Mouse (Mus musculus): ENCODE results near the gene Pidd1. TPM values are rescaled to one million over a fixed set of nuclear protein-coding genes. Genes with fewer than 3 reads are reported as not detected.
A peak's percentile ranks its signal among the peaks of the same experiment; 100 is the strongest.

Gene Pidd1
- 9.1 and 14.1 TPM in 2 replicates for polyA plus RNA-seq (2014; fragmentation: Nextera tagmentation; extraction: Ambion mirVana)

- peaks cover 23% of the 10 kb centered on the region for H3K4me1 ChIP-seq (ENCODE audit: control insufficient read depth, insufficient read depth, low read length)
- H3K27me3 ChIP-seq (ENCODE audit: control insufficient read depth, insufficient read depth, low read length) = no peaks in the 10 kb centered on the region
- H3K4me3 ChIP-seq (ENCODE audit: low read length) = peak within 1 kb of the TSS; percentile 46
- peak within 1 kb of the TSS; percentile 27; the same call in 1 of the 2 replicates for H3K27ac ChIP-seq (ENCODE audit: low read depth, low read length)
- peak; percentile 50 for ATAC-seq (ENCODE audit: low FRiP score, low TSS enrichment)
- H3K9ac ChIP-seq (ENCODE audit: low read depth, low read length) = peak within 1 kb of the TSS; percentile 70
- peak within 1 kb of the TSS; percentile 82 for H3K4me2 ChIP-seq (replicated peaks; ENCODE audit: low read depth, low read length)
- H3K36me3 ChIP-seq (ENCODE audit: control insufficient read depth, insufficient read depth, low read length) = peaks cover 31% of the 10 kb centered on the region
- no peaks in the 10 kb centered on the region for H3K9me3 ChIP-seq (ENCODE audit: control insufficient read depth, low read length)
- WGBS = under 1% methylated on average over 25 of the region's 25 CpGs
Observed at GRCm38 (mm10) chr7:141443828-141444237, at the start of gene Pidd1. Gene Pidd1, minus strand, starts transcription at chr7:141444025.

GRCm38 (mm10) chr7:141492738-141493137 is 48.9 kb upstream of the Pidd1 start:
- Histone ChIP-seq H3K27ac (ENCODE audit: low read depth, low read length) (no peak overlapping the region), H3K4me3 (ENCODE audit: low read length) (no peak overlapping the region), H3K4me2 (replicated peaks; ENCODE audit: low read depth, low read length) (no peak overlapping the region), H3K27me3 (ENCODE audit: control insufficient read depth, insufficient read depth, low read length) (no peaks in the 10 kb centered on the region), H3K4me1 (ENCODE audit: control insufficient read depth, insufficient read depth, low read length) (no peaks in the 10 kb centered on the region), H3K36me3 (ENCODE audit: control insufficient read depth, insufficient read depth, low read length) (peaks cover 30% of the 10 kb centered on the region), H3K9me3 (ENCODE audit: control insufficient read depth, low read length) (no peaks in the 10 kb centered on the region), H3K9ac (ENCODE audit: low read depth, low read length) (no peak overlapping the region)
- WGBS = 91% methylated on average over 5 of the region's 5 CpGs
- ATAC-seq (ENCODE audit: low FRiP score, low TSS enrichment) = no peak

GRCm38 (mm10) chr7:141491151-141491550 is 47.3 kb upstream of the Pidd1 start:
- Histone ChIP-seq H3K36me3 (ENCODE audit: control insufficient read depth, insufficient read depth, low read length) (peaks cover 30% of the 10 kb centered on the region), H3K4me3 (ENCODE audit: low read length) (no peak overlapping the region), H3K4me2 (replicated peaks; ENCODE audit: low read depth, low read length) (no peak overlapping the region), H3K9me3 (ENCODE audit: control insufficient read depth, low read length) (no peaks in the 10 kb centered on the region), H3K4me1 (ENCODE audit: control insufficient read depth, insufficient read depth, low read length) (no peaks in the 10 kb centered on the region), H3K9ac (ENCODE audit: low read depth, low read length) (no peak overlapping the region), H3K27me3 (ENCODE audit: control insufficient read depth, insufficient read depth, low read length) (no peaks in the 10 kb centered on the region), H3K27ac (ENCODE audit: low read depth, low read length) (no peak overlapping the region)
- WGBS = 81% methylated on average over 2 of the region's 2 CpGs
- ATAC-seq (ENCODE audit: low FRiP score, low TSS enrichment) = no peak

GRCm38 (mm10) chr7:141487141-141487540 is 43.3 kb upstream of the Pidd1 start:
- WGBS = 74% methylated on average over 7 of the region's 7 CpGs
- no peak for ATAC-seq (ENCODE audit: low FRiP score, low TSS enrichment)
- H3K27ac ChIP-seq (ENCODE audit: low read depth, low read length) = no peak overlapping the region
- no peaks in the 10 kb centered on the region for H3K27me3 ChIP-seq (ENCODE audit: control insufficient read depth, insufficient read depth, low read length)
- H3K4me1 ChIP-seq (ENCODE audit: control insufficient read depth, insufficient read depth, low read length) = peaks cover 12% of the 10 kb centered on the region; the same call in 1 of the 2 replicates
- no peaks in the 10 kb centered on the region for H3K9me3 ChIP-seq (ENCODE audit: control insufficient read depth, low read length)
- H3K4me3 ChIP-seq (ENCODE audit: low read length) = no peak overlapping the region
- peaks cover 7% of the 10 kb centered on the region; the same call in 1 of the 2 replicates for H3K36me3 ChIP-seq (ENCODE audit: control insufficient read depth, insufficient read depth, low read length)
- no peak overlapping the region for H3K4me2 ChIP-seq (replicated peaks; ENCODE audit: low read depth, low read length)
- H3K9ac ChIP-seq (ENCODE audit: low read depth, low read length) = no peak overlapping the region

GRCm38 (mm10) chr7:141486239-141486638 is 42.4 kb upstream of the Pidd1 start:
- H3K9ac ChIP-seq (ENCODE audit: low read depth, low read length) = no peak overlapping the region
- no peak overlapping the region for H3K4me2 ChIP-seq (replicated peaks; ENCODE audit: low read depth, low read length)
- ATAC-seq (ENCODE audit: low FRiP score, low TSS enrichment) = no peak
- H3K27ac ChIP-seq (ENCODE audit: low read depth, low read length) = no peak overlapping the region
- WGBS = 67% methylated on average over 1 of the region's 1 CpGs
- no peaks in the 10 kb centered on the region for H3K27me3 ChIP-seq (ENCODE audit: control insufficient read depth, insufficient read depth, low read length)
- no peaks in the 10 kb centered on the region for H3K9me3 ChIP-seq (ENCODE audit: control insufficient read depth, low read length)
- no peaks in the 10 kb centered on the region; the same call in 1 of the 2 replicates for H3K36me3 ChIP-seq (ENCODE audit: control insufficient read depth, insufficient read depth, low read length)
- H3K4me3 ChIP-seq (ENCODE audit: low read length) = no peak overlapping the region
- peaks cover 18% of the 10 kb centered on the region; the same call in 1 of the 2 replicates for H3K4me1 ChIP-seq (ENCODE audit: control insufficient read depth, insufficient read depth, low read length)

- Histone ChIP-seq H3K27me3 (ENCODE audit: control insufficient read depth, insufficient read depth, low read length) (no peaks in the 10 kb centered on the region), H3K4me3 (ENCODE audit: low read length) (no peak overlapping the region), H3K36me3 (ENCODE audit: control insufficient read depth, insufficient read depth, low read length) (no peaks in the 10 kb centered on the region; the same call in 1 of the 2 replicates), H3K4me2 (replicated peaks; ENCODE audit: low read depth, low read length) (no peak overlapping the region), H3K9ac (ENCODE audit: low read depth, low read length) (no peak overlapping the region), H3K4me1 (ENCODE audit: control insufficient read depth, insufficient read depth, low read length) (peaks cover 22% of the 10 kb centered on the region; the same call in 1 of the 2 replicates), H3K9me3 (ENCODE audit: control insufficient read depth, low read length) (no peaks in the 10 kb centered on the region), H3K27ac (ENCODE audit: low read depth, low read length) (no peak overlapping the region)
- 96% methylated on average over 2 of the region's 2 CpGs for WGBS
- ATAC-seq (ENCODE audit: low FRiP score, low TSS enrichment) = no peak
Observed at GRCm38 (mm10) chr7:141485606-141486005, 41.8 kb upstream of the Pidd1 start.

GRCm38 (mm10) chr7:141485186-141485585 is 41.4 kb upstream of the Pidd1 start:
- H3K4me2 ChIP-seq (replicated peaks; ENCODE audit: low read depth, low read length) = no peak overlapping the region
- WGBS = 63% methylated on average over 2 of the region's 2 CpGs
- H3K4me1 ChIP-seq (ENCODE audit: control insufficient read depth, insufficient read depth, low read length) = peaks cover 22% of the 10 kb centered on the region; the same call in 1 of the 2 replicates
- H3K4me3 ChIP-seq (ENCODE audit: low read length) = no peak overlapping the region
- ATAC-seq (ENCODE audit: low FRiP score, low TSS enrichment) = no peak
- no peaks in the 10 kb centered on the region; the same call in 1 of the 2 replicates for H3K36me3 ChIP-seq (ENCODE audit: control insufficient read depth, insufficient read depth, low read length)
- H3K27me3 ChIP-seq (ENCODE audit: control insufficient read depth, insufficient read depth, low read length) = no peaks in the 10 kb centered on the region
- no peak overlapping the region for H3K9ac ChIP-seq (ENCODE audit: low read depth, low read length)
- no peak overlapping the region for H3K27ac ChIP-seq (ENCODE audit: low read depth, low read length)
- no peaks in the 10 kb centered on the region for H3K9me3 ChIP-seq (ENCODE audit: control insufficient read depth, low read length)

GRCm38 (mm10) chr7:141484186-141485120 is 40.6 kb upstream of the Pidd1 start:
- Histone ChIP-seq H3K27ac (ENCODE audit: low read depth, low read length) (no peak overlapping the region), H3K4me3 (ENCODE audit: low read length) (no peak overlapping the region), H3K9ac (ENCODE audit: low read depth, low read length) (no peak overlapping the region), H3K4me2 (replicated peaks; ENCODE audit: low read depth, low read length) (no peak overlapping the region), H3K36me3 (ENCODE audit: control insufficient read depth, insufficient read depth, low read length) (no peaks in the 10 kb centered on the region; the same call in 1 of the 2 replicates), H3K4me1 (ENCODE audit: control insufficient read depth, insufficient read depth, low read length) (peaks cover 22% of the 10 kb centered on the region; the same call in 1 of the 2 replicates), H3K27me3 (ENCODE audit: control insufficient read depth, insufficient read depth, low read length) (no peaks in the 10 kb centered on the region), H3K9me3 (ENCODE audit: control insufficient read depth, low read length) (no peaks in the 10 kb centered on the region)
- WGBS = 57% methylated on average over 5 of the region's 5 CpGs
- no peak for ATAC-seq (ENCODE audit: low FRiP score, low TSS enrichment)

Data from kidney, embryonic 14.5 days (tissue).